Mouse (Mus musculus) layer of hippocampus, postnatal 25 days (tissue): Measurements from ENCODE around the gene Ccdc28b. TPM values are rescaled to one million over a fixed set of nuclear protein-coding genes. Genes with fewer than 3 reads are reported as not detected.

ENCODE experiments used
- DNase-seq, 2 experiments: peaks; one replicate each; pipeline ENCODE4 v3.0.0; 2022; ENCODE audit warnings: mixed read lengths in 2 of 2, low spot score in 1 of 2; ENCODE audit errors: extremely low spot score in 1 of 2
- total RNA-seq, 2 experiments: library from RNA; stranded (reverse); gene quantifications; 2 replicates each; pipeline ENCODE4 v1.2.3; 2021

Gene Ccdc28b
- total RNA-seq, 2 experiments from 2014 or later, result 71.6 to 84.5 TPM

- DNase-seq, result peak; percentile 66 to 70
These were observed 708 bp upstream of the Ccdc28b start for GRCm38 (mm10) chr4:129624281-129625028.

DNA sequence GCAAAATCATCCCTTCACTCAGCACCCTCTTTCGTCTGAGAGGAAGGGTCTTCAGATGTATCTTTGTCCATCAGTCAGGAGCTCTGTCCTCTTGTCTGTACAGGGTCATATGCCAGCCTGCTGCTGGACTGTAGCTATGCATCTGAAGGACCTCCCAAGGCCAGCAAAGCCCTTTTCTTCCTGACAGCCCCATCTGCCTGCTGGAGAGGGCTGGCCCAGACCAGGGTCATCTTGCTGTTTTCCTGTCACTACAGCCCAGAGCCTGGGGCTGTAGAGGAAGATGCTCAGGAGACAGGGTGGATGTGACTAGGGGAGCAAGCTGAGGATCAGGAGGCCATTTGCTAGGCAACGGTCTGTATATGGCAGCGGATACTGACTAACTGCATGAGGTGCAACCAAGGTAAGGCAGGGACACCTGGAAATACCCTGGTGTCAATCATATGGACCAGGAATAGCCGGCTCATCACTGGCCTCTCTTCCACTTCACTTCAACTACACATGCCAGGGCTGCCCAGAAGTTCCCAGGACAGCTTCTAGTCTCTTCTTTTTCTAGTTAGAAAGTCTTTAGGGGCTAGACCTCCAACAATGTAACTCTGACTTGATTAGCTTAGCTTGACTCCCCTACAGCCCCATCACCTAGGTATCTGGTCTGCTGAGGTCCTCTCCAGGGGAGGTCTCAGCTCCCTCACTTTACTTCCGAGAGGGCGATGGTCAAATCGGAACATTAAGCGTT, 778 bp downstream of the Ccdc28b start:
- no peak for DNase-seq

DNA sequence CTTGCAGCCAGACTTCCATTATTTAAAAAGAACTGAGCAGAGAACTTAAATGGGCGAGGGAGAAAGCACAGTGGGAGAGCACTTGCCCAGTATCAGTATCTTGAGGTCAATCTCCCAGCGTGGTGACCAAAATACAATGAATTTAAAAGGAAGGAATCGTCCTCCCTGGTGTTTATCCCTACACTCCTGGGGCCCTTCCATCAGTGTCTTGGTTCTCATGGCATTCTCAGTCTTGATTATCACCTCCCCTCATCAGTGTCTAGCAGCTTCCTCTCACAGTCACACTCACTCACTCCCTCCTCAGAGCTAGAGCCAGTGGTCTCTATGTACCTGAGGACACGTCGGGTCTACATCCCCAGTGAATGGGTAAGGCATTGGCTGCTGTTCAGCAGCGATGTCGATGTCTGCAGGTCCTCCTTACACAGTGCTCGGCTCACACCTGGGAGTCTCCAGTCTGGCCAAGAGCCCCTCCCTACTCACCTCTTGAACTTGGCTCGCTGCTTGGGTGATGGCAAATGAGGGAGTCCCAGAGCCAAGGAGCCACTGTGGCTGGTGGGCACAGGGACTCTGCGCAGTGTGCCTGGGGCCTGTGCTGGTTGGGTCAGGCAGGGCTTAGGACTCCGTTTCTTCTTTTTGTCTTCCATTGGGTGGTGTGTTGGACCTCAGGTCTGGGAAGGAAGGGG, 1.5 kb downstream of the Ccdc28b start:
- DNase-seq, result no peak

- no peak for DNase-seq
These were observed 2.4 kb downstream of the Ccdc28b start for GRCm38 (mm10) chr4:129621283-129621841.

DNA sequence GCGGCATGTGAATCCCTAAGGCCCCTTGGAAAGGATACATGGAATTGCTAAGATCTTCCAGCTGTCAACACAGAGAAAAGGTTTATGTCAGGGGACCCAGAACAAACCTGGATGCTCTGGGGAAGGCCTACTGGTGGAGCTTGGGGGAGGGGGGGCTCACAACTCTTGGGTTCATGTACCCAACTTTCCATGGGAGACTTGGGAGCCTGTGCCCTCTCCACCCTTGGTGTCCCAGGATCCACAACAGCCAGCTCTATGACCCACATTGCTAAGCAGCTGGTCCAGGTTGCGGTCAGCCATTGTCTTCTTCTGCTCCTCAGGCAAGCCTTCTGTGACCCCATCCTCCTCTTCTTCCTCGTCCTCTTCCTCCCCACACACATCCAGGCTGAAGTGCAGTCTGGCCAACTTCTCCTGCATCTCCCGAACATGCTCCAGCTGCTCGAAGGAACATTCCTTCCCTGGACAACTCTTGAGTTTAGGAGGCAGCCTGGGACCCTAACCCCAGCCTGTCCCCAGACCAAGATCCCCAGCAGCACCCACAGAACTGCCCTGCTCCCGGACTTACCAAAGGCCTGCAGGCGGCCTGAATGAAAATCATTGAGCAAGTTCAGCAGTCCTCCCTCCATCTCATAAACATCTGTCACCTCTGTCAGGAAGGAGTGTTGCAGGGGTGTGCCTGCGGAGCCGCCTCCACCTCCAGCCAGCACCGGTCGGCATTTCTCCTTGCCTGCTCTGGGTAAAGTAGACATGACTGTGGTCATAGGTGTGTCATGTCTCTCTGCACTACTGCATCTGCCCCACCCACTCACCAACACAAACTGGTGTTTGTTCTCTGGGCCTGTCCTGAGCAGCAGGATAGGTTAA, 3.1 kb downstream of the Ccdc28b start:
- DNase-seq, result no peak

- DNase-seq, result peak; percentile 83 to 95
These were observed 4.7 kb downstream of the Ccdc28b start, which contains the start of gene Iqcc for GRCm38 (mm10) chr4:129618786-129619691. Gene Iqcc (minus strand): TSS chr4:129619099.

GRCm38 (mm10) chr4:129618031-129618430, 5.7 kb downstream of the Ccdc28b start:
- no peak for DNase-seq

DNA sequence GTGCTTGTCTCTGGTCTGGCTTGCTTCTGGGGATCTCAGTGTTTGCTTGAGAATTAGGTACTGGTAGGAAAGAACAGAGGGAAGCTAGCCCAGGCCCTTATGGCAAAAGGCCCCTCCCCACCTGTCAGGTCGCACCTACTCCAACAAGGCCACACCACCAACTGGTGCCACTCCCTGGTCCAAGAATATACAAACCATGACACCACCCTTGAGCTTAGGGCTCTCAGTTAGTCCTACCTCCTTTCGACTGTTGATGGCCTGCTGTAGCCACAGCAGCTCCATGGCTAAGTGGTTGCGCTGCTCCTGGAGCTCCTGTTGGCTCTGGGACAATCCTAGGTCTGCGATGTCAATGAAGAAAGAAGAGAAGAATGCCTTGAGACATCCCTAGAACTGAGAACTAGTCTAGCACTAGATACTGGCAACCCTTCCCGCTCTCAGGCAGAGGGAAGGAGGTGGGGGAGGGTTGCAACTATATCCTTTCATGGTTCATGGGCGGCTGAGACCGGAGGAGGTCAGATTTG, 6.6 kb downstream of the Ccdc28b start:
- DNase-seq, result no peak

- no peak for DNase-seq
These were observed 7.1 kb downstream of the Ccdc28b start for GRCm38 (mm10) chr4:129616631-129617030.

- no peak for DNase-seq
These were observed 7.9 kb downstream of the Ccdc28b start for GRCm38 (mm10) chr4:129615801-129616290.

GRCm38 (mm10) chr4:129614093-129614492, 9.7 kb downstream of the Ccdc28b start, which contains the start of gene Dcdc2b:
Gene Dcdc2b (minus strand): TSS chr4:129614257.
- no peak for DNase-seq

- no peak for DNase-seq
These were observed 13.3 kb downstream of the Ccdc28b start for GRCm38 (mm10) chr4:129610472-129610871.

GRCm38 (mm10) chr4:129610026-129610425, 13.7 kb downstream of the Ccdc28b start:
- no peak for DNase-seq

- no peak for DNase-seq
These were observed 14.6 kb downstream of the Ccdc28b start for GRCm38 (mm10) chr4:129609139-129609631.

DNA sequence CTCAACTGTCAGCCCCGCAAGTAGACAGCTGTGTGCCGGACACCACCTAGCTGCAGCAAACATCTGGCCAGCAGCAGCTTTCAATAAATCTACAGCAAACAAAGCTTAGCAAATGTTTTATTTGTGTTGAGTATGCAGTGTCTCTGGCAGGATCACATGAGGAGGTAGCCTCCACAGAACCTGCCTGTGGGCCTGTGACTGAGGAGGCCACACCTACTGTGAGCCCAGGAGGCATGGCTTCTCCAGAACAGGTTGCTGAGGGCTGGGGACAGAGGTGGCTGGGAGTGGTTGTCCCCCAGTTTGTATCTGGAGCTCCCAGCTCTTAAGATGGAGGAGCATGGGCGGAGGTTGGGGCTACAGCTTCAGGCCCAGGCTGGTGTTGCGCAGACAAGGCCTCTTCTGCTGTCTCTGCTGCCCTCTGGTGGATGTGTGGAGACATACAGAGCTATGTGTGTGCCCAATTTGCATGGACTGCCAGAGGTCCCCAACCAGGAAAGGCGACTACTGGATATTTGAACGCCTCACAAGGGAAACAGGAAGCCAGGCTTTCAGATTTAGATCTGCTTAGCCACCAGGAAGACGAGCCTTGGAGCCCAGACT, 15.2 kb downstream of the Ccdc28b start:
- DNase-seq, result peak in 1 of 2 experiments; percentile 76

DNA sequence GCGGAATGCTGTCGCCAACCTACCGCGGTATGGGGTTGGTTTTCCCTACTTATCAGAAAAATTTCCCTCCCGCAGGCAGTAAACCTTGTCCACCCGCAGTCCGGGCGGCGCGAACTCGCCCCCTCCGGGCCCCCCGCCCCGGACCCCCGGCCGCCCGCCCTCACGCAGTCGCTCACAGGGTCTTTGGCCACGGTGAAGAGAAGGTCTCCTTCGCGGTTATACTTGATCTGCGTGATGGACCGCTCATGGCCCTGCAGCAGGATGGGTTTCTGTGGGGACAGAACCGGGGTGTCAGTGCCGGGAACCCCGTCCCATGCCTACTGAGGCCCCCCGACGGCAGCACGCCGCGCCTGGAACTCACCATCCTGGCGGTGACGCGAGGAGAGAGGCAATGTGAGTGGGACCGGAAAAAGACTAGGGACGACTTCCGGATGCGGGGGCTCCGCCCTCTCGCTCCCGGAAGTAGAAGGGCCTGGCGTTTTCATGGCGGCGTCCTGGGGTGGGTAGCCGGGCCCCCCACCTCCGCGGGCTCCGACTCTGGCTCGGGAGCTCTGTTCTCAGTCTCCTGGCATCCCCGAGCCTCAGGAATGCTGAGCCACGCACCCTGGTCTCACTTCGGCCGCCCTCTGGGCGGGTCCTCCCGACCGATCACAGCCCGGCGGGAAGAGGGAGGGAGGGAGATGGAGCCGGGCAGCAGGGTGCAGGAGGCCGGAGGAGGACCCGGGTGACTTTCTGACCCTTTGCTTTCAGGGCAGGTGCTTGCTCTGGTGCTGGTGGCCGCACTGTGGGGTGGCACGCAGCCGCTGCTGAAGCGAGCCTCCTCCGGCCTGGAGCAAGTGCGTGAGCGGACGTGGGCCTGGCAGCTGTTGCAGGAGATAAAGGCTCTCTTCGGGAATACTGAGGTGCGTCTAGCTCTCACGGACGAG, 23.3 kb downstream of the Ccdc28b start, which contains the start of the genes Eif3i and Tmem234:
Eif3i (minus strand) TSS at position 416 of the 926 bp plus-strand sequence.
Tmem234 (plus strand) TSS at position 436 of the 926 bp plus-strand sequence.
- DNase-seq, result peak; percentile 66 to 72
